Comparison of ENCODE assay signal across 9 mouse cellular contexts in genomic region chr5:145230641-145231040, GRCm38 (mm10). TPM values are rescaled to one million over a fixed set of nuclear protein-coding genes. Genes with fewer than 3 reads are reported as not detected.
DNase-seq lines count a peak whose midpoint lies in the region; ATAC-seq lines count a peak whose summit lies in the region.
"Had no signal": no experiment of that assay in that cellular context is flagged by ENCODE, and none has a peak within 500 bp of the region (broad histone marks: within the 10 kb centered on the region; RNA-seq: fewer than 3 reads in every experiment).

No protein-coding gene starts in this region.

- ATAC-seq in heart, embryonic 14.5 days (ENCODE audit: insufficient number of reproducible peaks, insufficient read depth, low FRiP score, low read depth), result no peak
- ATAC-seq in embryonic facial prominence, embryonic 15.5 days (ENCODE audit: insufficient number of reproducible peaks, low FRiP score, low TSS enrichment, low read depth), result no peak
- ATAC-seq in kidney, embryonic 14.5 days (ENCODE audit: low FRiP score, low TSS enrichment), result no peak
- ATAC-seq in midbrain, embryonic 15.5 days (replicated peaks), result no peak

- peak overlapping the region; percentile 68 for H3K4me2 ChIP-seq in heart, embryonic 14.5 days (ENCODE audit: low read length)
- peak overlapping the region; percentile 74; the same call in 1 of the 2 replicates for H3K4me2 ChIP-seq in embryonic facial prominence, embryonic 15.5 days (replicated peaks)
- peak overlapping the region; percentile 62; the same call in 1 of the 2 replicates for H3K4me2 ChIP-seq in kidney, embryonic 14.5 days (replicated peaks; ENCODE audit: low read depth, low read length)
- peak overlapping the region; percentile 88 for H3K4me2 ChIP-seq in midbrain, embryonic 15.5 days

- peaks cover 0 to 18% of the 10 kb centered on the region in 2 experiments; a peak in 2 of 4 replicates for H3K4me1 ChIP-seq in heart, embryonic 14.5 days (ENCODE audit: control insufficient read depth in 2 of 2, insufficient read depth in 2 of 2, low read length in 2 of 2)
- peaks cover 13% of the 10 kb centered on the region for H3K4me1 ChIP-seq in embryonic facial prominence, embryonic 15.5 days
- H3K4me1 ChIP-seq in kidney, embryonic 14.5 days (ENCODE audit: control insufficient read depth, insufficient read depth, low read length), result peaks cover 9% of the 10 kb centered on the region; the same call in 1 of the 2 replicates
- peaks cover 23% of the 10 kb centered on the region for H3K4me1 ChIP-seq in midbrain, embryonic 15.5 days

- H3K27ac ChIP-seq in heart, embryonic 14.5 days (replicated peaks in 1 of 2; ENCODE audit: control insufficient read depth in 1 of 2, insufficient read depth in 1 of 2, low read depth in 2 of 2, low read length in 2 of 2), result peak overlapping the region; percentile 91
- H3K27ac ChIP-seq in embryonic facial prominence, embryonic 15.5 days (replicated peaks), result no peak overlapping the region
- H3K27ac ChIP-seq in kidney, embryonic 14.5 days (ENCODE audit: low read depth, low read length), result no peak overlapping the region
- peak overlapping the region; percentile 94; the same call in 1 of the 2 replicates for H3K27ac ChIP-seq in midbrain, embryonic 15.5 days

- WGBS in heart, embryonic 14.5 days, result 93% methylated on average over 4 of the region's 4 CpGs
- WGBS in embryonic facial prominence, embryonic 15.5 days, result 80% methylated on average over 4 of the region's 4 CpGs
- 90% methylated on average over 4 of the region's 4 CpGs for WGBS in kidney, embryonic 14.5 days
- 91% methylated on average over 4 of the region's 4 CpGs for WGBS in midbrain, embryonic 15.5 days

- H3K9me3 ChIP-seq in heart, embryonic 14.5 days (ENCODE audit: control insufficient read depth, low read length), result no peaks in the 10 kb centered on the region
- H3K9me3 ChIP-seq in embryonic facial prominence, embryonic 15.5 days (replicated peaks), result no peaks in the 10 kb centered on the region
- no peaks in the 10 kb centered on the region for H3K9me3 ChIP-seq in kidney, embryonic 14.5 days (ENCODE audit: control insufficient read depth, low read length)
- no peaks in the 10 kb centered on the region for H3K9me3 ChIP-seq in midbrain, embryonic 15.5 days

- no peaks in the 10 kb centered on the region for H3K27me3 ChIP-seq in heart, embryonic 14.5 days (ENCODE audit: control insufficient read depth, insufficient read depth, low read length)
- H3K27me3 ChIP-seq in embryonic facial prominence, embryonic 15.5 days, result no peaks in the 10 kb centered on the region
- no peaks in the 10 kb centered on the region for H3K27me3 ChIP-seq in kidney, embryonic 14.5 days (ENCODE audit: control insufficient read depth, insufficient read depth, low read length)
- H3K27me3 ChIP-seq in midbrain, embryonic 15.5 days (replicated peaks), result no peaks in the 10 kb centered on the region

- H3K4me3 ChIP-seq in heart, embryonic 14.5 days (ENCODE audit: control insufficient read depth in 1 of 2, insufficient read depth in 1 of 2, low read depth in 1 of 2, low read length in 2 of 2), result peak overlapping the region in 1 of 2 experiments; percentile 100; a peak in 1 of 4 replicates
- H3K4me3 ChIP-seq in embryonic facial prominence, embryonic 15.5 days (replicated peaks), result peak overlapping the region; percentile 97; the same call in 1 of the 2 replicates
- no peak overlapping the region for H3K4me3 ChIP-seq in kidney, embryonic 14.5 days (ENCODE audit: low read length)
- H3K4me3 ChIP-seq in midbrain, embryonic 15.5 days, result peak overlapping the region; percentile 98

- H3K9ac ChIP-seq in heart, embryonic 14.5 days (ENCODE audit: low read length), result peak overlapping the region; percentile 99; the same call in 1 of the 2 replicates
- H3K9ac ChIP-seq in embryonic facial prominence, embryonic 15.5 days, result no peak overlapping the region
- peak overlapping the region; percentile 96; the same call in 1 of the 2 replicates for H3K9ac ChIP-seq in kidney, embryonic 14.5 days (ENCODE audit: low read depth, low read length)
- peak overlapping the region; percentile 95 for H3K9ac ChIP-seq in midbrain, embryonic 15.5 days

- intact Hi-C loops in heart, postnatal 25 days (cut with DNase I), result loop anchor here (5.0 kb wide), 2 partner anchors 38 to 52 kb away; partner anchors contain the start of genes Atp5j2 and Zscan25

- no peak for DNase-seq in heart, postnatal 25 days (ENCODE audit: low spot score)
- DNase-seq in B cell, adult 2 months, result no peak
- no peak for DNase-seq in embryo, embryonic 10 days (ENCODE audit: low spot score)
- no peak for DNase-seq in retina, embryonic 14.5 days (ENCODE audit: low spot score)
- DNase-seq: cerebellum, postnatal 10 days had no signal

- H3K36me3 ChIP-seq in heart, embryonic 14.5 days (ENCODE audit: control insufficient read depth, insufficient read depth, low read length), result peaks cover 25% of the 10 kb centered on the region
- H3K36me3 ChIP-seq in embryonic facial prominence, embryonic 15.5 days, result peaks cover 24% of the 10 kb centered on the region
- H3K36me3 ChIP-seq in kidney, embryonic 14.5 days (ENCODE audit: control insufficient read depth, insufficient read depth, low read length), result peaks cover 23% of the 10 kb centered on the region
- H3K36me3 ChIP-seq in midbrain, embryonic 15.5 days (replicated peaks), result peaks cover 20% of the 10 kb centered on the region

RNA-seq across cellular contexts. Expression of gene Zfp655, which starts 0.9 kb away (rescaled TPM):
- polyA plus RNA-seq in heart, embryonic 14.5 days (2014; fragmentation: Nextera tagmentation; extraction: Ambion mirVana), result 37.3 and 38.6 TPM in 2 replicates
- 10 to 100 TPM; 26.1 to 28.0 TPM for total RNA-seq in heart, postnatal 25 days (2021)
- polyA plus RNA-seq in embryonic facial prominence, embryonic 15.5 days (2015; fragmentation: Nextera tagmentation; extraction: Ambion mirVana), result 33.4 and 37.1 TPM in 2 replicates
- 29.0 and 41.7 TPM in 2 replicates for polyA plus RNA-seq in kidney, embryonic 14.5 days (2014; fragmentation: Nextera tagmentation; extraction: Ambion mirVana)
- polyA plus RNA-seq in midbrain, embryonic 15.5 days (2015; fragmentation: Nextera tagmentation; extraction: Ambion mirVana), result 31.4 and 34.1 TPM in 2 replicates

RNA-seq across cellular contexts. Expression of gene Zkscan5, which starts 26.3 kb away (rescaled TPM):
- polyA plus RNA-seq in heart, embryonic 14.5 days (2014; fragmentation: Nextera tagmentation; extraction: Ambion mirVana), result 10.2 and 11.1 TPM in 2 replicates
- total RNA-seq in heart, postnatal 25 days (2021), result 10 to 100 TPM in 1 of 2 experiments, 1 to 10 TPM in 1; 9.4 to 11.0 TPM
- polyA plus RNA-seq in embryonic facial prominence, embryonic 15.5 days (2015; fragmentation: Nextera tagmentation; extraction: Ambion mirVana), result 13.6 and 13.7 TPM in 2 replicates
- 9.6 and 13.6 TPM in 2 replicates for polyA plus RNA-seq in kidney, embryonic 14.5 days (2014; fragmentation: Nextera tagmentation; extraction: Ambion mirVana)
- polyA plus RNA-seq in midbrain, embryonic 15.5 days (2015; fragmentation: Nextera tagmentation; extraction: Ambion mirVana), result 16.2 and 17.2 TPM in 2 replicates

RNA-seq across cellular contexts. Expression of gene Zkscan14, which starts 29.0 kb away (rescaled TPM):
- polyA plus RNA-seq in heart, embryonic 14.5 days (2014; fragmentation: Nextera tagmentation; extraction: Ambion mirVana), result 7.4 and 7.8 TPM in 2 replicates
- total RNA-seq in heart, postnatal 25 days (2021), result 1 to 10 TPM; 6.2 to 7.2 TPM
- polyA plus RNA-seq in embryonic facial prominence, embryonic 15.5 days (2015; fragmentation: Nextera tagmentation; extraction: Ambion mirVana), result 11.8 and 12.5 TPM in 2 replicates
- 7.8 and 10.2 TPM in 2 replicates for polyA plus RNA-seq in kidney, embryonic 14.5 days (2014; fragmentation: Nextera tagmentation; extraction: Ambion mirVana)
- polyA plus RNA-seq in midbrain, embryonic 15.5 days (2015; fragmentation: Nextera tagmentation; extraction: Ambion mirVana), result 15.7 and 17.0 TPM in 2 replicates

RNA-seq across cellular contexts. Expression of gene Atp5j2, which starts 38.8 kb away (rescaled TPM):
- polyA plus RNA-seq in heart, embryonic 14.5 days (2014; fragmentation: Nextera tagmentation; extraction: Ambion mirVana), result 1,222 and 1,313 TPM in 2 replicates
- total RNA-seq in heart, postnatal 25 days (2021), result 1,000 to 10,000 TPM; 1,052 to 1,137 TPM
- 616 and 640 TPM in 2 replicates for polyA plus RNA-seq in embryonic facial prominence, embryonic 15.5 days (2015; fragmentation: Nextera tagmentation; extraction: Ambion mirVana)
- polyA plus RNA-seq in kidney, embryonic 14.5 days (2014; fragmentation: Nextera tagmentation; extraction: Ambion mirVana), result 568 and 762 TPM in 2 replicates
- polyA plus RNA-seq in midbrain, embryonic 15.5 days (2015; fragmentation: Nextera tagmentation; extraction: Ambion mirVana), result 604 and 630 TPM in 2 replicates

RNA-seq across cellular contexts. Expression of gene Zscan25, which starts 49.7 kb away (rescaled TPM):
- 0.42 and 0.73 TPM in 2 replicates for polyA plus RNA-seq in heart, embryonic 14.5 days (2014; fragmentation: Nextera tagmentation; extraction: Ambion mirVana)
- 10 to 100 TPM; 10.6 to 13.0 TPM for total RNA-seq in heart, postnatal 25 days (2021)
- 0.61 and 0.83 TPM in 2 replicates for polyA plus RNA-seq in embryonic facial prominence, embryonic 15.5 days (2015; fragmentation: Nextera tagmentation; extraction: Ambion mirVana)
- polyA plus RNA-seq in kidney, embryonic 14.5 days (2014; fragmentation: Nextera tagmentation; extraction: Ambion mirVana), result 0.70 and 1.2 TPM in 2 replicates
- 0.43 and 1.2 TPM in 2 replicates for polyA plus RNA-seq in midbrain, embryonic 15.5 days (2015; fragmentation: Nextera tagmentation; extraction: Ambion mirVana)

Comparison
In these comparisons a context has a peak if more than half of its experiments do, and no peak if none do; other contexts are left out.
1. H3K27ac ChIP-seq: peak in heart, embryonic 14.5 days (2 of 2) and midbrain, embryonic 15.5 days (single experiment); none in embryonic facial prominence, embryonic 15.5 days (single experiment) and kidney, embryonic 14.5 days (single experiment).
2. Peak in every context shown above with its lines, with median percentiles within 50 percentile points of each other: H3K4me2 ChIP-seq.